Mouse (Mus musculus) adipocyte (in vitro differentiated cells): ENCODE data around the gene Dclk1.

Source experiments
- DNase-seq: peaks from one replicate; pipeline ENCODE4 v3.0.0-alpha.2; 2016; ENCODE audit warnings: low spot score

Gene Dclk1

DNA sequence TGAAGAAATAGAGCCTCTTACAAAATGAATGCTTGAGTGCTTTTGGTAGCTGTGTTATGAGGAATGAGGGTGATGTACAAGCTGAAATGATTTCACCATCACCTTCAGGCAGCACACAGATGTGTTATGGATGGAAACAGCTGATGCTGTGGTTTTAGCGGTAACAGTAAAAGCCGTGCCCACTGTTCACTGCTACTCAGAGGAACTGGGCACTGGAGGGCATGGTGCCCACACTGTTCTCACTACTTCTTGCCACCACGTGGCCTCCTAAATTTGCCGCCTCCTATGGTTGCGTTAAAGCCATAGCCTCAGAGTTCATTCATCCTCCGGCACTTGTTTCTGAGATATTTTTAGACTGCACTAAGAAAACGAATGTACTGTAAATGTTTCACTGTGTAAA lies 18.0 kb downstream of the Dclk1 start:
- no peak for DNase-seq

DNA sequence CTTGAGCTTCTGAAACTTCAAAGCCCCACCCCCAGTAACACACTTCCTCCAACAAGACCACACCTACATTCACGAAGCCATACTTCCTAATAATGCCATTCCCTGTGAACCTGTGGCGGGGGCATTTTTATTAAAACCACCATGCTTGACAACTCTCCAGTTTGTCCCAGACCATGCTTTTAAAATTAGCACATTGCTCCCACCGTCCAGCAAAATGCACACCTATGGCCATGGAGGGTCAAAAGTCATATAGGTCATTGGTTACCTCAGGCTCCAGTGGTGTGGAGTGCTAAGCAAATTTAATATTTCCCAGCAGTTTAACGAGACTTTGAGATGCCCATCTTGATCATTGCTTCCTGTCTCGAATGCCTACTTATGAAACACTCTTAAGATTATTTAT lies 23.9 kb downstream of the Dclk1 start:
- DNase-seq: no peak

DNA sequence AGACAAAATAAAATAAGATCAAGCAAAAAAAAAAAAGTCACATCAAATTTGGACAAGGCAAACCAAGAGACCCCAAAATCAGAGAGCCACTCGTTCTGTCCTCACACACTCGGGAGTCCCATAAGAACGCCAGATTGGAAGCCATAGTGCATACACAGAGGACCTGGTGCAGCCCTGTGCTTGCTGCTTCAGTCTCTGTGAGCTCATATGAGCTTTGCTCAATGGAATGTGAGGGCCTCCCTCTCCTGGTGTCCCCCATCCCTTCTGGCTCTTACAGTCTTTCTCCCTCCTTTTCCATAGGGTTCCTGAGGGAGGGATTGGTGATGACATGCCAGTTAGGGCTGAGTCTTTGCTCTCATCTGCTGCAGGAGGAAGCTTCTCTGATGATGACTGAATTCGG lies 27.6 kb downstream of the Dclk1 start:
- DNase-seq: no peak

DNA sequence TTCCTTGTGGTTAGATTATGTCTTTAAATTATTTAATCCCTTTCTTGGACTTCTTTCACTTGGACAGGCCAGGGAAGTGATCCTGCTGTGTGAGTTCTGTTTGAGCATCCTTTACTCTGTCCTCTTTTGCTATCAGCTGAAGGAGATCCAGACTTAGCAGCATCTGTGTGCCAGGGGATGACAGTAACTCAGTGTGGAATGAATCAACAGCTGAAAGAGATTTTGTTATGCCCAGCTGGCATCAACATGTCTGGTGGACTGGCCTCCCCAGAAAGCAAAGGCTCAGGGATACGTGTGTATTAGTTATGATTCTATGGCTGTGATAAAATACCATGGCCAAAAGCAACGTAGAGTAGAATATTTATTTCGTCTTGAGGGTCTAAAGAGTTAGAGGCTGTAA lies 28.2 kb downstream of the Dclk1 start:
- DNase-seq: no peak

DNA sequence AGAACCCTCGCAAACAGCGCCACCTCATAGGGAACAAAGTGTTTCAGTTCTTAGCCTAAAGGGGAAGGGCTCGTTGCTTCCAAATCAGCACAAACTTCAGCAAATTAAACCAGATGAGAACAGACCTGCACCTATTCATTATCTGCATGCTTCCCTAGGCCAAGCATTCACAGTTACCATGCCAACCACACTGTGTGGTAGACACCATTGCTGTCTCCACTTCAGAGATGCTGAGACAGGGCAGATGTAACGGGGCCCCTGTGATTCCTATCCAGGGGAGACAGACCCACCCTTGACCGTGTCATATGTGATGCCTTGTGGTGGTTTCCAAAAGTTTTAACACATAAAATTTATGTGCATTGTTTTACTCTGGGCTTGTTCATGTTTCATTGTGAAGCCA lies 28.8 kb downstream of the Dclk1 start:
- DNase-seq: no peak

DNA sequence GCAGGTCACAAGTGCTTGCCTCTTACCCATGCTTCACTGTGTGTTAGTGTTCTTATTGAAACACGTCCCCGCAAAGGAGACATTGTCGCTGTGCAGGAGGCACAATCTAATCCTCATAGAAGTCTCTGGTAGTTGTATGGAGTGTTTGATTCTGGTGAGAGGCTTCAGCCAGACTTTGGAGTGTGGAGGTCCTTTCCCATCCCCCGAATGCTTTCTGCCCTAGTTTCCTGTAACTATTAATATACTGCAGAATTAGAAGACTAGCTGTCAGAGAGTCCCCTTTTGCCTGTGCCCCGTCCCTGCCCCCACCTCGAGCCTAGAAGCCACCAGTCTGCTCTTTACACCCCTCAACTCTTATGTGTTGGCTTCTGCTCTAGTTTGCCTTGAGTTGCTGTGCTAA lies 30.4 kb downstream of the Dclk1 start:
- DNase-seq: no peak

DNA sequence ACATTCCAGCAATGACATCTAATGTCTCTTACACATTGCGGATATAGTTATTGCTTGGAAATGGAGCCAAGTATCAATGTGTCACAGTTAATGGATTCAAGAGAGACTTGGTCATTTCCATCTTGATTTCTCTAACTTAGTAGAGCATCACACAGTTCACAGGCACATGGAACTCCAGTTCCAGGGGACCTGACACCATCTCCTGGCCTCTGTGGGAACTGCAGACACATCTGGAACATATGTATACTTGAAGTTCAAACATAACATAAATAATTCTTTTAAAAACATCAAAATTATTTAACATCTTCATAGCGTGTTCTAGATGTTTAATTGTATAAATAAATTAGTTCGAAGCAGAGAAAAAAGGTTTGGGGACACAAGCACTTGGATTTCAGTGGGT lies 34.3 kb downstream of the Dclk1 start:
- no peak for DNase-seq

DNA sequence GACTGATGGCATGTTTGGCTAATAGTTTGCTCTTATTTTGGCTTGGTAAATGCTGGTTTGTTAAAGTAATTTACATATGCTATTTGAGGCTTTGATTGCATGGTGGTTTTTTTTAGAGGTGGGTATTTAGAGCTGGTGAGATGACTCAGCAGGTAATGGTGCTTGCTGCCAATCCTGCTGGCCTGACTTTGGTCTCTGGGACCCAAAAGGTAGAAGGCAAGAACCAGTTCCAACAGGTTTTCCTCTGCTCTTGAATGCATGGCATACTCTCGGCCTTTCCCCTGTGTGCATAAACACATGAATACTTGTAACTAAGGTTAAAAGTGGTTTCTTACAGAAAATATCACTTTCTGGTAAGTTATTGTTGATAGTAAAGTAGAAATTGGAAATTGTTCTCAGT lies 34.7 kb downstream of the Dclk1 start:
- no peak for DNase-seq

DNA sequence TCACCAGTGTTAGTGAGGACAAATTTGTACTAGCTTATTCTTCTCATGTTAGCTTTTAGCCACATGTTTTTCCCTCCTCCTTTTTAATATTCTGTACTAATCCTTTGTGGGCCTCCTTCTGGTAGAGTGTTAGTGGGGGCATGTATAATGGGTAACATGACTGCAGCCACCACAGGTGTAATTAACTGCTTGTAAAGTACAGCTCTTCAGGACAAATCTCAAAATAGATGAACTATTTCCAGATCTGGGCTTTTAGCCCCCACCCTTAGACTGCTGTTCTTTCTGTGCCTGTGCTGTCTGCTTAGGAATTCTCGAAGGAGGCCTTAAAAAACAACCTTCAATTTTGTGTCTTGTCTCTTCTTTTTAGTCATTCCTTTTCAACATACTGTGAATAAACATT lies 35.7 kb downstream of the Dclk1 start:
- DNase-seq: no peak

DNA sequence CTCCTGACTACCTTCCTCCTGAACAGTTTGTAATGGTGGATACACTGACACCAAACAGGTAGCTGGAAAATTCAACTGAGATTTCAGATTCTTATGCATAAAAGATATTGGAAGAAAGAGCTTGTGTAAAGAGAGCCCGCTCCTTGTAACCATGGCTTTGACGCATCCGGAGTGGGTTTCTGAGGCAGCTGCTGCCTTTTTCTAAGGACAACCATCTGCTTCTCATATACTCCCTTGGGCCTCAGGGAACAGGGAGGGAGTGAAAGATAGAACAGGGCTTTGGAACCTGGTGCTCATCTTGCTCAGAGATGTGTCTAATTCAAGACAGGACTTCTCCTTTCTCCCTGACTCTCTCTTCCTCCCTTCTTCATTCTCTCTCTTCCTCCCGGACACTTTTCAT lies 37.8 kb downstream of the Dclk1 start:
- no peak for DNase-seq

DNA sequence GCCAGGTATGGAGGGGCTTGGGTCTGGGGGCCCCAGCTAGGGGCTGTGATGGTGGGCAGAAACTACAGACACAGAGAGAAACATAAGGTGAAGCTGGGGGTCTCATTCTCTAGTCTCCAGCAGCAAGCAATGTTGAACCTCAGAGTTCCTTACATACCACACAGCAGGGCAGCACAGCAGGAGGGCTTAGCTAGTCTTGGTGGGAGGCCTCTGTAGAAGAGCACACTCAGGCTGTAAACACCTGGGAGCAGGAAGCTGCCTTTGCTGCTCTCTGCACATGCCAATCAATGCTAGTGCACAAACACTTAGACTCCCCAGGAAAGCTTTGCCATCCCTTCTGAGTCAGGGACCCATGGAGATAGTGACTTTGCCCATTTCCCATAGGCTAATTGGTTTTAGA lies 38.3 kb downstream of the Dclk1 start:
- DNase-seq: no peak

DNA sequence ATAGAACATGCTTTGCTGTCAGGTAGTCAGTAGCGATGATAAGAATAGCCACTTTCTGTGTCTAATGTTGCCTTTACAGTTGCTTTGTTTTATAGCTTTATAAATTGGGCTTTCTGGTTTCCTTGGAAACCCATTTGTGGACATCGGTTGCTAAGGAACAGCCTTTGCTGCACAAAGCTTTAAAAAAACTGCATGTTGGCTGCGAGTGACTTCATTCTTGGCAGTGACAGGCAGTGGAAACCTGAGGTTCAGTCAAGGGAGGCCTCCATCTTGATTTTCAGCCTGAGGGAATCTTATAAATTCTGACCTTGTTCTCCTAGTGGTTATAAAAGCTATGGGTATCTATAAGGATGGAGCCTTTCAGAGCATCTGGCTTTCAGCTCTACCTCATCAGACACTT lies 42.1 kb downstream of the Dclk1 start:
- no peak for DNase-seq

DNA sequence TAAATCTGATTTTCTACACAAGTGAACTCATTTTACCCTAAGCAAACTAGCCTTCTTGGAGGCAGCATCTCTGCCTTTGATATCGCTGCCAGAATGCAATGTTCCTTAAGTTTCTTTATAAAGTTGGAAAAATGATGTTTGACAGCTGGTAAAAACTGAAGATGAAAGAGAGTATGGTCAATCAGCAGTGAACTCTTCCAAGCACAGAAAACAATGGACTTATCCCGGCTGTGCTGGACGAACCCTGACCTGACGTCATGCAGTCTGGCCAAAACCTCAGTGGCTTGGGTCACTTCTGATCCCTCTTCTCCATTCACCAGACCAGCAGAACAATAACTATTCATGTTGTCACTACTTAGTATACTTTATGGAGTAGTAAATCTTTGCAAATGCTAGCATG lies 46.6 kb downstream of the Dclk1 start:
- no peak for DNase-seq

DNA sequence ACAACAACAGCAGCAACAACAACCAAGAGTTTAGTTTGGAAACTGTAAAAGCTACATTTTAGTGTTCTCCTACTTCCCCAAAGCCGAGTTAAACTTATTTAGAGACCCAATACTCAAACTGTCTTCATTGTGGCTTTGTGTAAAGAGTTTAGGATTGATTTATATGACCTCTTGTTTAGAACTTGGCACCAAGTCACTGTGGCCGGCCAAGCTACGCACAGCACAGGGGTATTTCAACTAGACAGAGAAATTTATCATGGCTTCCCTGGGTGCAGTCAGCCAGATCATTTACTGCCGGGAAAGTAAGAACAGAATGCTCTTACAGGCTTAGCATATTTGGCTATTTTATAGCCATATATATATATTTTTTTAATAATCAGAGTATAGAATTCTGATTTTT lies 49.8 kb downstream of the Dclk1 start:
- DNase-seq: no peak

DNA sequence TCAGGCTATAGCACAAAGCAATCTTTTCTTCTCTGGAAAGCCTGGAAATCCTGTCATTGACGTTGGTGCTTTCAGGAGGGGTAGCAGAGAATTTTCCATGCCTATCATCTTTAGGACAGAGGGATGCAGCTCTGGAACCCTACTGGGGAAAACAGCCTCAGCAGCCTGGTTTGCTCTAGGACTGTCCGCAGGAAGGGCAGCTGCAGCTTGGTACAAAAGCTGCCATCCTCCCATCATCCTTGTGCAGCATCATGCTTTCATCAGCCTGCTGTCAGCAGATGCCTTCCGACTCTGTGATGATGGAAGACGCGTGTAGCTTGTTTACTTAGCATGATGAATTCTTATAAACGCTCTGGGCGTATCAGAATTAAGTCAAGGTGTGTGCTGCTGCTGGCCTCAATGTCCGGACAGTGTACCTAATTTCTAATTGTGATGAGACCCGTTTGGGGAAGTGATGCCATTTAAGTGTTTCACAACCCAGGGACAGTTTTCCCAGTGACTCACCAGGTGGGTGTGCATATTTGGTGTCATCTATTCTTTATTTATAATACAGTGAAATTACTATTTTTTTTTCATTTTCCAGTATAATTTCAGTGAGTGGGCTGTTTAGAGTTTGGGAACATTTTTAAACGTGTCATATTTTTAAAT lies 50.7 kb downstream of the Dclk1 start:
- DNase-seq: no peak

DNA sequence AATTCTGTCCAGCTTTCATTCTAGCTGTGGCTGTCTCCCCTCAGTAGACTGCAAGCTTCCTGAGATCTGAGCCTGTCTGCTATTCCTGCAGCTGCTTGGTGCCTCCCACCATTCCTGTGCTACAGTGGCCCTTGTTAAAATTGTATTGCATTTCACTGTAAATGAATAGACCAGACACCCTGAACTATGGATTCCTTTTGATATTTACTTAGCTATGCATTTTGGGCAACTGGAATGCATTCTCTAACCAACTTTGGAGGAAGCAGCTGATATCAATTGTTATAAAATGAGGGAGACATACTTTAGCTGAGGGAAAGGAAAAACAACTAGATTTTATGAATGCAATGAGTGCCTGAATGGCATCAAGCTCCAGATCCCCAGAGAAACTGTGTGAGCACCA lies 63.5 kb downstream of the Dclk1 start:
- no peak for DNase-seq

DNA sequence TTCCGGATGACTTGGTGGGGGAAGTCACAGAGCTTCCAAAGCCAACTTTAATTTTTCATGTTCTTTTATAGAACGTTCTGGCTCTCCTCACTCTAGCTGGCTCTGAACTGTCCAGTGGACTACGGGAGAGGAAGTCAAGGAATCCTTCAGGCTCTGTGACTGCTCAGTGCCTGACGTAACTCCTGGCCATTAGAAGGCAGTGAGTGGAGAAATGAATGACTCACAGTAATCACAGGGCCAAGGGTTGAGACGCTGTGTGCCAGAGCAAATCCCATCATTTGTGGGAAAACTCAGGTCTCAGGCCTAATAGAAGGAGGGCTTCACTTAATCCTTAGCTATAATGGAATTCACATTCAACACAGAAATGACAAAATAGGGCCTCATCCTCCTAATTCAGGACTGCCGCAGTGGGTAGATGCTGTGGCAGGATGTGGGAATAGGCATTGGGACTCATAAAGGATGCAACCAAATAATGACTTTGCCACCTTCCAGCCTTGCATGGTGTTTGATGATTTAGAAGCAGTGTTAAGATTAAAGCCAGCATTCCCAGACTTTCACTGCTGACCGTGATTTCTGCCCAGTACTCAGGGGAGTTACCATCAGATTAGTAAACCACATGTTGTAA lies 65.5 kb downstream of the Dclk1 start:
- peak; percentile 85 for DNase-seq

DNA sequence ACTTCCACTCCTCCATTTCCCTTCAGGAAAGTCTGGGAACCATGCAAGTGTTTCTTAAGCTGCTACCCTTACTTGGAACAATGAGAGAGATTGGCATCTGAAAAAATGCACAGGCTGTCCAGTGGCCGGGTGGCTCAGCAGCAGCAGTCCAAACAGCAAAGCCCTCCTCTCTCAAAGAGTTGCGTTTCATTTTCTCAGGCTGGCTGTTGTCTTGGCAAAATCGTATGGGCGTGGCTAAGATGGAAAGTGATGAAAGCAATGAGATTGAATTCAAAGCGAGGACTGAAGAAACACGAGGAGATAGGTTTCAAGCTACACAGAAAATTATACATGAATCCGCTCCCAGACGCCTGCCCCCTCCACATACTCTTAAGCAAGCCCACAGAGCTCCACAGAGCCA lies 67.8 kb downstream of the Dclk1 start:
- no peak for DNase-seq

DNA sequence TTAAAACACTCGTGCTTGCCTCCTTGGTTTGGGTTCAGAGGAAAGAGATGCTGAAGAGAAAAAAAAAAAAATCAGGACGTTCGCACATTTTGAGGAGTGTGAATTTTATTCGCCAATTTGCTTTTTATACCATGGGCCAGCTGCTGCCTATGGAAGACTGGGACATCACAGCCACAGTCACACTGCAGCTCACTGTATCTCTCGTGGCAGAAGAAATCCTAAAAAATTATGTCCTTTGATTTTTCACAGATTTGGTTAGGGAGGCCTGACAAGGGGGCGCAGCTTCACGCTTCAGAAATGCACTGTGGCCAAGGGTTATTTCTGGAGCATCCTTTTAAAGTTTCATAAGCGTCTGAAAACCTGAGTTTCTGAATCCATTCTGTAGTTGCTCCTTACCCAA lies 73.7 kb downstream of the Dclk1 start:
- no peak for DNase-seq

DNA sequence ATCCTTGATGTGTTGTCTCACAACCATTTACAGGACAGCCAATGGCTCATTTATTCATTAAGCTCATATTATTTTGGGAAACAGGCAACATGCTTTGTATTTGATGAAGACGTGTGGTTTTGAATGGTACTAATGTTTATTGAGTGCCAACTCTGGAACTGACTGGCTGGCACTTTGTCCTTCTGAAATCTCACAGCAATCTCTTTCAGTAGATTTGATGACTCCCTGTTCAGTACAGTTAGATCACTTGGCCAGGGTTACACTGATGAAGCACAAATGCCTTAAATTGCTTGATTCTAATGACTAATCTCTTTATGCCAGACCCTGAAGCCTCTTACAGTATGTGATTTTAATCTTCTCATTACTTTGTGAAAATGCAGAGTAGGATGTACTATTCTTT lies 75.9 kb downstream of the Dclk1 start:
- DNase-seq: no peak

DNA sequence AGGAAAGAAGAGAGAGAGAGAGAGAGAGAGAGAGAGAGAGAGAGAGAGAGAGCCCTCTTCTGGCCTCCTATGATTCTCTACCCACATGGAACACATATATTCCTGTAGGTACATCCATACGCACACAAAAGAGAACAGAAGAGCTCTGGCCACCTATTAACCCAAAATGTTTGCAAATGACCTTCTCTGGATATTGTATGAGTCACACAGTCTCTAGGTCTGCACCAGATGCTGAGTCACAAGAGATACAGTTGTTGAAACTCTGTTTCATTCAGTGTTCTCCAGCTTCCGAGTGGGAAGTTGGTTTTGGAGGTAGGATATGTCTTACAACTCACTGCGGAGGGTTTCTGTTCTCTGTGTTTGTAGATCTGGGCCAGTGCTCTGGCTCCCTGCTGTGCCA lies 78.4 kb downstream of the Dclk1 start:
- DNase-seq: no peak

DNA sequence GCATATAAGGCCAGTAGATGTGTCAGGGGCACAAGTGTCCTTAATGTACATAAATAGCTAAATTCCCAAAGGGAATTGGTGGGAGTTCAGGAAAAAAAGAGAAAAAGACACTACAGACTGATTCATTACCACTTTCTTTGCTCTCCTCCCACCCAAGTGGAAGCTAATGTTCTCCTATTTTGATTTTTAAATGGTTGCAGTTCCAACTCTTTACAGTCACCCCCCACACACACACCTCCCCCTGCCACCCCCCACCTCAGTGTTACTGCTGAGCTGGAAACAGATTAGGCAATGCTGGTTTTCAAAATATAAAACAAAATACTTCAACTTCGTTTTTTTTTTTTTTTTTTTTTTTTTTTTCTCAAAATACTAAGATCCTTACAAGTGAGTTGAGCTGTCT lies 81.9 kb downstream of the Dclk1 start:
- no peak for DNase-seq

DNA sequence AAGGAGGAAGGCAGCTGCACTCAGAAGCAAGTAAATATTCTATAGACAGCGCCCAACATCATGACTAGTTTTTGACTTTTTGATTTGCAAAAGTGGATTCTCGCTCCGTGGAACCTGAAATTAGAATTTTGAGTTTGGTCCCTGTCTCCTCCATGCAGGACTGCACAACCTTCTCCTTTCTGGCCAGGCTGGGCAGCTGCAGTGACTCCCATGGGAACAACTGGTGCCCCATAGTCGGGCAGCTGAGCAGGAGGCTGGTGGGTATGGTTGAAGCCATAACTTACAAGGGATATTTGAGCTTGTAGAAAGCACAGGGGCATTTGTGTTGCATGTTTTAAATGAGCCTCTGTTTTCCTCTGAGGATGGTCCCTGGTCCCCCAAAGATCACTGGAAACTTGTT lies 88.3 kb downstream of the Dclk1 start:
- no peak for DNase-seq

DNA sequence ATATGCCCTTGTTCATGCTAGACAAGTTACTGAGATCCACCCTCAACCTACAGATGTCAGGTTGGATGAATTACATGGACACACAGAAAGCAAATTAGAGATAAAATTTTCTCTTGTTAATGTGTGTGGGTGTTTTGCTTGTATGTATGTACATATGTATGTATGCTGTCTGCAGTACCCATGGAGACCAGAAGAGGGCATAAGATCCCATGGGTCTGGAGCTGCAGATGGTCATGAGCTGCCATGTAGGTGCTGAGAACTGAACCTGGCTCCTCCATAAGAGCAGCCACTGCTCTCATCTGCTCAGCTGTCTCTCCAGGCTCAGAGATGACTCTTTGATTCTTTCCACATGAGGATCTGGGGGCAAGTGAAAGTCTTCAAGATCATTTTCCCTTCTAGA lies 89.5 kb downstream of the Dclk1 start:
- no peak for DNase-seq

DNA sequence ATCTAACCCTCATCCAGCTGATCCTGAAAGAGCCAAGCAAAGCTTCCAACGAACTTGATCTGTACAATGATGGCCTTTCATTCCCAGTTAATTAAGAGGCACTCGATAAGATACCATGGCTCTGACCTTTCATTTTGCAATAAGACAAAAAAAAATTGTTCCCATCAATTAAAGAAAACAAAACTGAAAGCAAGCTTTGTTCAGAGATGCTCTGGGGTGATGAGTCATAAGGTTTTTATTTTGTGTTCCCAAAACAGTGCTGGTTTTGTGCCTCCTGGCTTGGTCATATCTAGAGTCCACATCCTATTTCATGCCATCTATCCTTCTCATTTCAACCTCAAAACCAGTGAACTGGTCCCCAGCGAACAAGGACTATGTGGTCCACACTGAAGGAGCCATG lies 91.3 kb downstream of the Dclk1 start:
- DNase-seq: no peak
